Mouse (Mus musculus) testis, adult 2 months (tissue): ENCODE results near the gene Btbd1.

ENCODE experiments used
- CTCF ChIP-seq: fragments of 200-500 bp; IDR thresholded peaks from 2 replicates; pipeline ENCODE4 v1.5.1; 2012; ENCODE audit warnings: low read depth, mild to moderate bottlenecking, inconsistent platforms, low read length, moderate library complexity; ENCODE audit not compliant: control insufficient read depth, insufficient read depth, insufficient replicate concordance
- POLR2A ChIP-seq: fragments of 200-500 bp; IDR thresholded peaks from 2 replicates; pipeline ENCODE4 v1.6.1; 2012; ENCODE audit warnings: low read depth, mild to moderate bottlenecking, inconsistent platforms, low read length, moderate library complexity; ENCODE audit not compliant: control insufficient read depth

DNA sequence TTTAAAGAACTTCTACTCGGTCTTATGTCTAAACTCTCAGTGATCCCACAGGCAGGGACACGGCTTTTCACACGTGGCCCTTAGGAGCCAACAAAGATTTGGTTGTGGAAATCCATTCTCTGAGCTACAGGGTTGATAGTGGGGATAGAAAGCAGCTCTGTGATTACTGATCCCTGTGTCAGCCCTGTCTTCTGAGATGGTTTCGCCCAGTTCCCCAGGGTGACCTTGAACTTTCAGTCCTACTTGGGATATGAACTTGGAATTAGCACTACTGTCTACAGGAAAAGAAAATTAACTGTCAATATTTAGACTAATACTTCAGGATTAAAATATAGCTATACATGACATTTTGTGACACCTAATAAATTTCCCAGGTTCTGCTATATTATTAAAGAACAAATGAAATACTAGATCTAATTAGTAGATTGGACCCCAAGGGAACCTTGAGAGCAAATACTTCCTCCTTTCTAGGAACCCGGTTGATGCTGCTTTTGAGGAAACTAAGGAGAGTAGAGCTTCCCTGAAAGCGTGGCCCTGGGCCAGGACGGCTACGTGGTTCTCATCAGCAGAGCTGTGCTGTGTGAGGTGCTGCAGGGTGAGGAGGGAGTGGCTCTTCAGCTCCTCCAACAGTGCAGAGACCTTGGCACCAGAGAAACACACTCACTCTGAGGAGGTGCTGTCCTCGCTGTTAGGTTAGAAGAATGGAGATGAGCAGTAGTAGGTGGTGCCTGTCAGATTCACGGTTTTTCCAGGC, 56.3 kb downstream of the Btbd1 start:
- TF ChIP-seq POLR2A, result no peak
- TF ChIP-seq CTCF, result no peak
